Mouse (Mus musculus) intestine, embryonic 14.5 days (tissue): ENCODE results near the gene Uchl4. TPM values are rescaled to one million over a fixed set of nuclear protein-coding genes. Genes with fewer than 3 reads are reported as not detected.

Experiments
- ATAC-seq: fragments of 200-750 bp; cut with Nextera tagmentation; replicated peaks from 2 replicates; pipeline ENCODE4 v1.8.0; 2017; ENCODE audit warnings: low read depth, moderate number of reproducible peaks, moderate TSS enrichment, moderate library complexity; ENCODE audit not compliant: low FRiP score, low TSS enrichment
- DNase-seq: peaks from one replicate; pipeline ENCODE4 v3.0.0-alpha.2; 2018; ENCODE audit warnings: low spot score
- H3K27ac ChIP-seq: fragments of 300-500 bp; sonication (generic); 2 replicates; pipeline ENCODE4 v1.5.1; 2014; ENCODE audit warnings: low read depth, mild to moderate bottlenecking, control low read depth
- H3K27me3 ChIP-seq: fragments of 300-500 bp; sonication (generic); replicated peaks from 2 replicates; pipeline ENCODE4 v1.6.1; 2014; ENCODE audit warnings: low read length, control low read depth; ENCODE audit not compliant: control insufficient read depth, insufficient read depth
- H3K36me3 ChIP-seq: fragments of 300-500 bp; sonication (generic); 2 replicates; pipeline ENCODE4 v1.6.1; 2014; ENCODE audit warnings: low read length, control low read depth; ENCODE audit not compliant: control insufficient read depth, insufficient read depth
- H3K4me1 ChIP-seq: fragments of 300-500 bp; sonication (generic); replicated peaks from 2 replicates; pipeline ENCODE4 v1.6.1; 2014; ENCODE audit warnings: low read length, control low read depth, mixed read lengths; ENCODE audit not compliant: control insufficient read depth, insufficient read depth
- H3K4me2 ChIP-seq: fragments of 300-500 bp; sonication (generic); 2 replicates; pipeline ENCODE4 v1.6.1; 2014; ENCODE audit warnings: low read length
- H3K4me3 ChIP-seq: fragments of 300-500 bp; sonication (generic); 2 replicates; pipeline ENCODE4 v1.5.1; 2014; ENCODE audit warnings: low read depth, low read length, control low read depth, mixed read lengths
- H3K9ac ChIP-seq: fragments of 300-500 bp; sonication (generic); 2 replicates; pipeline ENCODE4 v1.6.1; 2014; ENCODE audit warnings: mild to moderate bottlenecking, low read length
- H3K9me3 ChIP-seq: fragments of 300-500 bp; sonication (generic); 2 replicates; pipeline ENCODE4 v1.6.1; 2016; ENCODE audit warnings: low read length, control low read depth; ENCODE audit not compliant: control insufficient read depth
- WGBS: fragments of 180-500 bp; shearing (Covaris S2); extraction: QIAGEN DNeasy Blood & Tissue Kit; methylation state at CpG from one replicate; pipeline ENCODE4 v1.1.7; 2014; 5-methylcytosine and 5-hydroxymethylcytosine counted together
- polyA plus RNA-seq: library from polyadenylated mRNA; unstranded; fragments of >200 nt; fragmentation: Nextera tagmentation; extraction: Ambion mirVana; gene quantifications from 2 replicates; pipeline ENCODE4 v1.2.1, GENCODE M21; 2014

Uchl4 gene
- polyA plus RNA-seq, 1 experiment from 2014 or later, result 4.2 TPM

DNA sequence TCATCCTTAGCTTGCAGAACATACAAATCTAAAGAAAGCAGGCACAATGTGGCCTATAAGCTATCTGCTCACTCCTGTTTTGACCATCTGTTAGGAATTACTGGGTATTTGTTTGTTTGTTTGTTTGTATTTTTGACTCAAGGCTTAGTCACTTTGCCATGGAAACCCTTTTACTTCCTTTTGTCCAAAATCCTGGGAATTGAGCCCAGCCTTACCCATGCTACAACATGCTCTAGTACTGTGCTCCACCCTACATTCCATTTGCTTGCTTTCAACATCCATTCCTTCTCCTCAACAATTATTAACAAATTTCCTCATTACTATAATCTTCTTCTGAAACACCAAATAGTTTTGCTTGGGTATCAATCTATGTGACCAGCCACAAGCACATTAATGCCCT lies 32.1 kb upstream of the Uchl4 start:
- no peak overlapping the region for H3K4me3 ChIP-seq
- peaks cover 47% of the 10 kb centered on the region for H3K36me3 ChIP-seq
- H3K4me1 ChIP-seq, result no peaks in the 10 kb centered on the region; the same call in 1 of the 2 replicates
- no peak overlapping the region for H3K4me2 ChIP-seq
- DNase-seq (no peak), ATAC-seq (no peak)
- H3K27me3 ChIP-seq, result no peaks in the 10 kb centered on the region
- no peaks in the 10 kb centered on the region for H3K9me3 ChIP-seq
- H3K27ac ChIP-seq, result no peak overlapping the region
- H3K9ac ChIP-seq, result no peak overlapping the region

GRCm38 (mm10) chr9:64207509-64208084 lies 27.4 kb upstream of the Uchl4 start:
- no peaks in the 10 kb centered on the region for H3K4me1 ChIP-seq
- H3K27me3 ChIP-seq, result no peaks in the 10 kb centered on the region
- WGBS, result 80% methylated on average over 3 of the region's 3 CpGs
- ATAC-seq (no peak), DNase-seq (no peak)
- no peak overlapping the region for H3K27ac ChIP-seq
- peaks cover 78% of the 10 kb centered on the region for H3K36me3 ChIP-seq
- H3K9me3 ChIP-seq, result no peaks in the 10 kb centered on the region
- H3K4me2 ChIP-seq, result no peak overlapping the region
- no peak overlapping the region for H3K9ac ChIP-seq
- H3K4me3 ChIP-seq, result no peak overlapping the region

DNA sequence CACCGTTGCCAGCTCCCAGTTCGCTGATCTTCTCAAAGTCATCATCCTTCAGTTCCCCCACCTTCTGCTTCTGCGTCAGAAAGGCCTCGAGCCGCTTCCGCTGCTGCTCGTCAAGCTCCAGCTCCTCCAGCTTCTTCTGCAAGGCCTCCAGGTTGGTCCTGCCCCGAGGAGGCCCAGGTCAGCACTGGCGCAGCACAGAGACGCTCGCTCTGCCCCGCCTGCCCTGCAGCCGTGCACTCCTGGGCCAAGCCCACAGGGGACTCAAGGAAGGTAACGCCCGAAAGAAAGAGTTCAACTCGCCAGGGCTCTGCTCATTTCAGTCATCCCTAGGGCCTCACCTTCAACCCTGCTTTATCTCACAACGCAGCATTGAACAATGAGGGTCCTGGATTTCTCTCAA lies 20.5 kb upstream of the Uchl4 start:
- Histone ChIP-seq H3K36me3 (peaks cover 31% of the 10 kb centered on the region), H3K4me2 (no peak overlapping the region), H3K27ac (no peak overlapping the region), H3K9ac (no peak overlapping the region), H3K4me1 (peaks cover 7% of the 10 kb centered on the region; the same call in 1 of the 2 replicates), H3K9me3 (no peaks in the 10 kb centered on the region), H3K4me3 (no peak overlapping the region), H3K27me3 (no peaks in the 10 kb centered on the region)
- DNase-seq, result no peak
- WGBS, result 88% methylated on average over 17 of the region's 17 CpGs
- ATAC-seq, result no peak

GRCm38 (mm10) chr9:64216090-64216489 lies 18.9 kb upstream of the Uchl4 start:
- no peaks in the 10 kb centered on the region for H3K9me3 ChIP-seq
- H3K27ac ChIP-seq, result no peak overlapping the region
- WGBS, result 43% methylated on average over 4 of the region's 4 CpGs
- H3K36me3 ChIP-seq, result peaks cover 19% of the 10 kb centered on the region
- no peak overlapping the region for H3K9ac ChIP-seq
- H3K4me1 ChIP-seq, result peaks cover 9% of the 10 kb centered on the region; the same call in 1 of the 2 replicates
- no peaks in the 10 kb centered on the region for H3K27me3 ChIP-seq
- H3K4me2 ChIP-seq, result no peak overlapping the region
- no peak for ATAC-seq
- no peak overlapping the region for H3K4me3 ChIP-seq
- no peak for DNase-seq

DNA sequence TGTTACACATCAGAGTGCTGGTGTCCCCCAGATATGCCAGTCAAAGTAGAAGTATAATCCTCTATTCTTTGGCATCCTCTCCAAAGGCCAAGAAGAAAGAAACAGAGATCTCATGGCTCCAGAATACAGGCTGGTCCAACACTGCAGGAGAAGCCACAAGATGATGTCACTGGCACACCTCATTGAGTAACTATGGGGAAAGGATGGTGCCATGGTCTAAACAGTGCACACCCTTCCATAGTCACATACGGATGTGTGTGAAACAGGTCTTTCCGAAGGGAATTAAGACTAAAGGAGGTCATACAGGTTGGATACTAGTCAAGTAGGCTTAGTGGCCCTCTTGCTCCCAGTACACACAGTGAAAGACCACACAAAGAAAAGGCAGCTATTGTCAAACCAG lies 18.4 kb upstream of the Uchl4 start:
- Histone ChIP-seq H3K4me2 (no peak overlapping the region), H3K36me3 (peaks cover 14% of the 10 kb centered on the region), H3K9ac (no peak overlapping the region), H3K27me3 (no peaks in the 10 kb centered on the region), H3K4me3 (no peak overlapping the region), H3K9me3 (no peaks in the 10 kb centered on the region), H3K4me1 (peaks cover 9% of the 10 kb centered on the region; the same call in 1 of the 2 replicates), H3K27ac (no peak overlapping the region)
- WGBS, result 93% methylated on average over 2 of the region's 2 CpGs
- ATAC-seq (no peak), DNase-seq (no peak)

DNA sequence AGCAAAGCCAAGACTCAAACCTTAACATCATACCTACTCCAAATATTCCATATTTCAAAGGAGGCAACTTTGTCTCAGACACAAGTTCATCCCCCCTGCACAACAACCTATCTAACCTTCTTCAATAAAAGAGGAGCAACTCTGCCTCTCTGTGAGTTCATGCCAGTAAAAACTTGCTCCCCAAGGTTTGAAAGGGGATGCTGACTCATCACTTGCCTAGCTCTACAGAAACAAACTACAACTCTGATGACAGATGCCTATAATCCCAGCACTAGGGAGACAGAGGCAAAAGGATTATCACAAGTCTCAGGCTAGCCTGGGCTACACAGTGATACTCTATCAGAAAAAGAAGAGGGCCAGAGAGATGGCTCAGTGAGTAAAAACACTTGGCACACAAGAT lies 17.1 kb upstream of the Uchl4 start:
- Histone ChIP-seq H3K4me1 (peaks cover 9% of the 10 kb centered on the region; the same call in 1 of the 2 replicates), H3K9ac (no peak overlapping the region), H3K27me3 (no peaks in the 10 kb centered on the region), H3K4me3 (no peak overlapping the region), H3K4me2 (no peak overlapping the region), H3K27ac (no peak overlapping the region), H3K9me3 (no peaks in the 10 kb centered on the region), H3K36me3 (peaks cover 2% of the 10 kb centered on the region; the same call in 1 of the 2 replicates)
- no peak for DNase-seq
- no peak for ATAC-seq

GRCm38 (mm10) chr9:64219305-64219704 lies 15.7 kb upstream of the Uchl4 start:
- ATAC-seq (no peak), DNase-seq (no peak)
- H3K36me3 ChIP-seq, result no peaks in the 10 kb centered on the region
- H3K27ac ChIP-seq, result no peak overlapping the region
- no peak overlapping the region for H3K4me3 ChIP-seq
- no peak overlapping the region for H3K4me2 ChIP-seq
- no peak overlapping the region for H3K9ac ChIP-seq
- 86% methylated on average over 1 of the region's 1 CpGs for WGBS
- no peaks in the 10 kb centered on the region for H3K27me3 ChIP-seq
- H3K4me1 ChIP-seq, result peaks cover 9% of the 10 kb centered on the region; the same call in 1 of the 2 replicates
- H3K9me3 ChIP-seq, result no peaks in the 10 kb centered on the region

DNA sequence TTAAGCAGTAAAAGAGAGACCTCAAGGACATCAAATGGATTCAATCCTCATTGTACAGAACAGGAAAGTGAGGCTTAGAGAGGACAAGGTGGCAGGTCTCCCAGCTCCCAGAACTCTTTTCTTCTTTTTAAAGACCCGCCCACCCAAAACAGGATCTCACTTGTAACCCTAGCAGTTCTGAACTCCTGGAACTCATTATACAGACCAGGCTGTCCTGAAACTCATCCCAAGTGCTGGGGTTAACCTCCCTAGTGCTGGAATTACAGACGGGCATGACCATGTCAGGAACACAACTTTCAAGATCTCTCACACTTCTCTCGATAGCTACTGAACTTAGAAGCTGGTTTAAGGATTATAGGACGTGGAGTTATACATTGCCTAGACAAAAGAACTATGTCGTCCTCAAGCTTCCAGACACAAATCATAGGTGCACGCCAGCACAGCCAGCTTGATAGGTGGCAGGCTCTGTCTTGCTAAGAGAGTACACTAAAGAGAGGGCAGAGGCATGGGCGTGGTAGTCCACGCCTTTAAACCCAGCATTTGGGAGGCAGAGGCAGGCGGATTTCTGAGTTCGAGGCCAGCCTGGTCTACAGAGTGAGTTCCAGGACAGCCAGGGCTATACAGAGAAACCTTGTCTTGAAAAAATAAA lies 15.1 kb upstream of the Uchl4 start:
- Histone ChIP-seq H3K36me3 (no peaks in the 10 kb centered on the region), H3K9me3 (no peaks in the 10 kb centered on the region), H3K27me3 (no peaks in the 10 kb centered on the region), H3K4me3 (no peak overlapping the region), H3K4me1 (peaks cover 9% of the 10 kb centered on the region; the same call in 1 of the 2 replicates), H3K4me2 (no peak overlapping the region), H3K9ac (no peak overlapping the region), H3K27ac (no peak overlapping the region)
- ATAC-seq (no peak), DNase-seq (no peak)
- 80% methylated on average over 10 of the region's 10 CpGs for WGBS

GRCm38 (mm10) chr9:64220603-64221002 lies 14.4 kb upstream of the Uchl4 start:
- no peaks in the 10 kb centered on the region for H3K27me3 ChIP-seq
- ATAC-seq (no peak), DNase-seq (no peak)
- H3K9me3 ChIP-seq, result no peaks in the 10 kb centered on the region
- H3K4me1 ChIP-seq, result peaks cover 9% of the 10 kb centered on the region; the same call in 1 of the 2 replicates
- WGBS, result 64% methylated on average over 1 of the region's 1 CpGs
- no peak overlapping the region for H3K27ac ChIP-seq
- no peak overlapping the region for H3K9ac ChIP-seq
- no peaks in the 10 kb centered on the region for H3K36me3 ChIP-seq
- no peak overlapping the region for H3K4me3 ChIP-seq
- no peak overlapping the region for H3K4me2 ChIP-seq
